Mouse (Mus musculus): ENCODE results near the gene Zdhhc5. TPM values are rescaled to one million over a fixed set of nuclear protein-coding genes. Genes with fewer than 3 reads are reported as not detected.

Gene Zdhhc5
- polyA plus RNA-seq, 1 experiment from 2014 or later = 28.1 TPM

DNA sequence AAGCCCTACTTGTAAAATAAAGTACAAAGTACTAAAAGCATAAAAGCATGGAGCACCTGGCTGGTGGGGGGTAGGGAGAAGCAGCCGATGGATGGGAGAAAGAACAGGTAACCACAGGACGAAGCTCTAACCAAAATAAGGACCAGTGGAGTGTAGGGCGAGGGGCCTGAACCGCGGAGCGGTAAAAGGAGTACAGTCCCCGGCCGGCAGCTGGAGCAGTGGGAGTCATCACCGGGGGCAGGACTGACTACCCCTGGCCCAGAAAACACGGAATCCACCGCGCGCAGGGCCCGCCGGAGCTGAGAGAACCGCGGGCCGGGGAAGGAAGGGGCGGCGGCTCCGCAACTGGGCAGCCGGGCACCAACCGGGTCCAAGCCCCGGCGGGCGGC, 564 bp downstream of the Zdhhc5 start:
- H3K4me3 ChIP-seq (replicated peaks) = peak overlapping the region; percentile 93
- H3K27me3 ChIP-seq = no peaks in the 10 kb centered on the region
- peak overlapping the region; percentile 98 for H3K27ac ChIP-seq
- peaks cover 15% of the 10 kb centered on the region for H3K36me3 ChIP-seq (replicated peaks)
- H3K4me2 ChIP-seq = peak overlapping the region; percentile 73
- ATAC-seq (ENCODE audit: low FRiP score) = peak; percentile 18; the same call in 1 of the 2 replicates
- WGBS = under 1% methylated on average over 16 of the region's 26 CpGs
- H3K9ac ChIP-seq = peak overlapping the region; percentile 96
- peaks cover 29% of the 10 kb centered on the region for H3K4me1 ChIP-seq
- no peaks in the 10 kb centered on the region for H3K9me3 ChIP-seq

DNA sequence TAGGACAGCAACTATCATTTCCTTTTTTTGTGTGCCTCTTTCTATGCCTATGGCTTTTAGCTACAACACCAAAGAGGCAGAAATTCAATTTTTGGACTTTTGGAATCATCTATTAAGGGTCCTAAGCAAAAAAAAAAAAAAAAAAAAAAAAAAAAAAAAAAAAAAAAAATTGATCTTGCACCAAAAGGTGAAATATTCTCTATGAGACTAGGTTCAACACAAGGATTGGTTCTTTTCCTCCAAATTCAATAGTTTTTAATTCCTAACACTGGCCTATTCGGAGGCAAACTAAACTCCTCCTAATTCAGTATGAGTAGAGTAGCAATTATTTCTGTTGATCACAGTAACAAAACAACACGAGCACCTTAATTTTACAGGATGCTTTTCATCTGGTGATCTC, 3.1 kb downstream of the Zdhhc5 start:
- 84% methylated on average over 2 of the region's 2 CpGs for WGBS
- Histone ChIP-seq H3K4me3 (replicated peaks) (no peak overlapping the region), H3K27ac (no peak overlapping the region), H3K9me3 (no peaks in the 10 kb centered on the region), H3K27me3 (no peaks in the 10 kb centered on the region), H3K36me3 (replicated peaks) (peaks cover 26% of the 10 kb centered on the region), H3K4me1 (peaks cover 47% of the 10 kb centered on the region), H3K9ac (no peak overlapping the region), H3K4me2 (no peak overlapping the region)
- ATAC-seq (ENCODE audit: low FRiP score) = no peak

DNA sequence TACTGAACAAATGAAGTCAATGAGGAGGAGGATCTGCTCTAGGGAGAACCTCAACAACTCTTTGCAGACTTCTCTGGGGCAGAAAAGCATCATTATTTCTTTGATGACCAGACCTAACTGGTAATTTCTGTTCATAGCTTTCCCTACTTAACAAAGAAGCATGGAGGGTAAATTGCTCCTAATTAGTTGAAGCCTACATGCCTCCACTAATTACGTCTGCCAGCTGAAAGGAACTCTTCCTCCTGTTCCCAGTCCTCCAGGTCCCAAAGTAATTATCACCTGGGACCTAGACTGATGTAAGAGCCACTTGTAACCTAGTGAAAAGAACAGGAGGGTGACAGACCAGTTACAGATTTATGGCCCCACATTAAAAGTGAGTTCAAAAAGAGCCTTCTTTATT, 7.5 kb downstream of the Zdhhc5 start:
- WGBS = 38% methylated on average over 1 of the region's 1 CpGs
- H3K27ac ChIP-seq = peak overlapping the region; percentile 57
- H3K36me3 ChIP-seq (replicated peaks) = peaks cover 38% of the 10 kb centered on the region

GRCm38 (mm10) chr2:84705295-84705694, 9.7 kb downstream of the Zdhhc5 start:
- H3K9ac ChIP-seq = no peak overlapping the region
- no peaks in the 10 kb centered on the region for H3K27me3 ChIP-seq
- H3K4me1 ChIP-seq = peaks cover 22% of the 10 kb centered on the region
- ATAC-seq (ENCODE audit: low FRiP score) = no peak
- H3K36me3 ChIP-seq (replicated peaks) = peaks cover 39% of the 10 kb centered on the region
- WGBS = 86% methylated on average over 1 of the region's 1 CpGs
- H3K4me2 ChIP-seq = no peak overlapping the region
- H3K9me3 ChIP-seq = no peaks in the 10 kb centered on the region
- H3K27ac ChIP-seq = no peak overlapping the region
- no peak overlapping the region for H3K4me3 ChIP-seq (replicated peaks)

More for the DNA sequence above, 7.5 kb downstream of the Zdhhc5 start:
- H3K4me3 ChIP-seq (replicated peaks) = no peak overlapping the region
- H3K4me1 ChIP-seq = peaks cover 29% of the 10 kb centered on the region
- peak; percentile 68; the same call in 1 of the 2 replicates for ATAC-seq (ENCODE audit: low FRiP score)
- no peak overlapping the region for H3K9ac ChIP-seq
- no peaks in the 10 kb centered on the region for H3K9me3 ChIP-seq
- no peak overlapping the region for H3K4me2 ChIP-seq
- H3K27me3 ChIP-seq = no peaks in the 10 kb centered on the region

- H3K4me1 ChIP-seq = peaks cover 19% of the 10 kb centered on the region
- no peaks in the 10 kb centered on the region for H3K9me3 ChIP-seq
- no peak overlapping the region for H3K27ac ChIP-seq
- no peak for ATAC-seq (ENCODE audit: low FRiP score)
- H3K4me3 ChIP-seq (replicated peaks) = no peak overlapping the region
- no peaks in the 10 kb centered on the region for H3K27me3 ChIP-seq
- 74% methylated on average over 5 of the region's 5 CpGs for WGBS
- H3K36me3 ChIP-seq (replicated peaks) = peaks cover 32% of the 10 kb centered on the region
- no peak overlapping the region for H3K9ac ChIP-seq
- H3K4me2 ChIP-seq = no peak overlapping the region
Observed at GRCm38 (mm10) chr2:84704329-84704728, 10.7 kb downstream of the Zdhhc5 start.

DNA sequence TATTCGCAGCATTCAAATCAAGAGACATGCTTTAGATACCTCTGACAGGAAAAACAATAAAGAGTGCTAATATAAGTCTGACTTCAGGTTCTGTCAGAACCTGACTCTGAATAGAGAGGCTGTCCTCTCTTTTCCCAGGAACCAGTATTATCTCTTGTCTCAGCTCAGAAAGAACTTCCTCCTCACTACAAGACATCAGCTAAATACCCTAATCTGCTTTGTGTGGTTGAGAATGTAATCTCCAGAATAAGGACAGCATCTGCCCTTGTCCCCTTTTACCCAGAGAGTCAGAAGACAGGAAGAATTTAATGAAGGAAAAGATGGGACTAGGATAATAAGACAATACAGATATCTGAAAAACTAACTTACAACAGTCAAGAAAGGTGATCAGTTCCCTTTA, 11.5 kb downstream of the Zdhhc5 start:
- no peak for ATAC-seq (ENCODE audit: low FRiP score)
- Histone ChIP-seq H3K9ac (no peak overlapping the region), H3K9me3 (no peaks in the 10 kb centered on the region), H3K4me1 (peaks cover 13% of the 10 kb centered on the region), H3K36me3 (replicated peaks) (peaks cover 28% of the 10 kb centered on the region), H3K4me2 (no peak overlapping the region), H3K27ac (no peak overlapping the region), H3K27me3 (no peaks in the 10 kb centered on the region), H3K4me3 (replicated peaks) (no peak overlapping the region)
- WGBS = 92% methylated on average over 1 of the region's 1 CpGs

DNA sequence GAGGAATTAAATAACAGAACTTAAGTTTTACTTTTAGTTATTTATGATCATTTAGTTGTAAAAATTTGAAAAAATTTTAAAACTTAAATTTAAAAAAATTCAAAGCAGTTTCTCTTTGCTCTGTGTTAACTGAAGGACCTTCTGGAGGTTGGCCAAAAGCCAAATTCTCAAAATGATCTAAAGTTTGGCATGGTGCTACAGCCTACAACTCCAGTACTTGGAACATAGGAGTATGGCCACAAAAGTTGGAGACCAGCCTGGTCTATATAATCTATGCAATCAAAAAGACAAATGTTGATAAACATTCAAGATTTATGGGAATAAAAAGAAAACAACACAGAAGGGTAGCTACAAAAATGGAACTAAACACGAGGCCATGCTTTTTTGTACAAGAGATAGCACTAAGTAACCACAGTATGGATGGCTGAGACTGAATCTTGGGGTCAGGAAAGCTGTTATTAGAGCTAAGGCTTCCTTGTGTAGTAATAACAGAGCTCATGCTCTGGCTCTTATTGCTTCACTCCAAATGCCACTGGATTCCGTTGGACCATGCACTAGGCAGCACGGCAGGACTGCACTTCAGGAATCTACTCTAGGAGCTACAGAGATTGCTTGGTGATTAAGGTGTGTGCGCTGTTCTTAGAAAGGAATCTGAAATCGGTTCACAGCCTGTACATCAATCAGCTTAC, 19.8 kb downstream of the Zdhhc5 start:
- Histone ChIP-seq H3K27me3 (no peaks in the 10 kb centered on the region), H3K27ac (no peak overlapping the region), H3K4me2 (no peak overlapping the region), H3K9me3 (no peaks in the 10 kb centered on the region), H3K36me3 (replicated peaks) (peaks cover 65% of the 10 kb centered on the region), H3K4me1 (no peaks in the 10 kb centered on the region), H3K9ac (no peak overlapping the region), H3K4me3 (replicated peaks) (no peak overlapping the region)
- ATAC-seq (ENCODE audit: low FRiP score) = no peak
- WGBS = 93% methylated on average over 5 of the region's 5 CpGs

DNA sequence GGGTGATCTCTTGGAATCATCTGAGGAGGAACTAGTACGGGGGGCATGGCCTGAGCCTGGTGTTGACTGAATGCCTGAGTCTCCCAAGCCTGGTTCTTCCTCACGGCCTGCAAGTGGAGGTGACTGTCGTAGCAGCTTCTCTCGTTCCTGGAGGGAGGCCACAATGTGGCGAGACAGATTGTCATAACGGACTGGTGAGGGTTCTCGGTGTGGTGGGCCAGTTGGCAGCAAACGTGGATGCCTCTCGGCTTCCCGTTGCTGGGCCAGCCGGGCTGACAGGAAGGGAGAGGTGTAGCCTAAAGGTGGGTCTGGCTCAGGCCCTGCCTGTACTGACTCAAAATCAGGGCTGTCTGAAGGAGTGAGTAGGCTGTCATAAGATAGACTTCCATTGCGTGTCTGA, 24.9 kb downstream of the Zdhhc5 start:
- Histone ChIP-seq H3K9ac (no peak overlapping the region), H3K27ac (no peak overlapping the region), H3K9me3 (no peaks in the 10 kb centered on the region), H3K4me2 (no peak overlapping the region), H3K4me1 (no peaks in the 10 kb centered on the region), H3K27me3 (no peaks in the 10 kb centered on the region), H3K36me3 (replicated peaks) (peaks cover 91% of the 10 kb centered on the region), H3K4me3 (replicated peaks) (no peak overlapping the region)
- ATAC-seq (ENCODE audit: low FRiP score) = no peak
- WGBS = 92% methylated on average over 12 of the region's 12 CpGs

DNA sequence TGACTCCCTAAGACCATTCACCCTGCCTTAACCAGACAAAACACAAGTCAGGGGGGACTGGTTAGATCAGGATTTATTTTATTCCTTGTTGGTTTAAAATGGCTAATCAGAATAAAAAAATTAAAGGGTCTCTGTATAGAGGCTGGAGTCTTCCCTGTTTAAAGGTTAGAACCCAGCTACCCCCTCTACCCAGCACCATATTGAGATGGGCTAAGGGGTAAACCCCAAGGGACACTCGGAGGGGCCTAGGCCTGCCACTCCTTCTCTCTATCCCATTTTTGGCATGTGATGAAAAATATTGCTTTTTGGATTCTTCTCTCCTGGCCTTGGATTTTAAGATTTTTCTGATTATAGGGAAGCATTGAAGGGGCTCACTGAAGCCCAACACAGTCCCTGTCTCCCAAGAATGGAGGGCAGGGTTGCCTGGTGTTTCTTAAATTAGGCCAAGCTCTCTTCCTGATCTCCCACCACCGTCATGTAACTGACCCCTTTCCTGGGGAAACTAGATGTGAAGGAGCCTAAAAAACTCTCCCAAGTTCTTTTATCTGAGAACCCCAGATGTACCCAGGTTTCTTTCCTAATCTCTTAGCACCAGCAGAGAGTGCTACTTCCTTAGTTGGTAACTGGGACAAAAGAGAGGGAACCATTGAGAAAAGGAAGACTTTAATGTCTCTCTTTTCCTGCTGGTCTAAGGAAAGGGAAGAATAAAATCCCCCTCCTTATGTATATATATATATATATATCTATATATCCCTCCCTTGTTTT, 26.7 kb downstream of the Zdhhc5 start:
- Histone ChIP-seq H3K36me3 (replicated peaks) (peaks cover 87% of the 10 kb centered on the region), H3K4me1 (no peaks in the 10 kb centered on the region), H3K9ac (no peak overlapping the region), H3K27me3 (no peaks in the 10 kb centered on the region), H3K4me3 (replicated peaks) (no peak overlapping the region), H3K4me2 (no peak overlapping the region), H3K27ac (no peak overlapping the region), H3K9me3 (no peaks in the 10 kb centered on the region)
- no peak for ATAC-seq (ENCODE audit: low FRiP score)
- WGBS = 87% methylated on average over 2 of the region's 2 CpGs

GRCm38 (mm10) chr2:84682605-84683183, 32.3 kb downstream of the Zdhhc5 start:
- H3K4me1 ChIP-seq = peaks cover 10% of the 10 kb centered on the region
- no peak for ATAC-seq (ENCODE audit: low FRiP score)
- 88% methylated on average over 6 of the region's 6 CpGs for WGBS
- H3K9ac ChIP-seq = no peak overlapping the region
- H3K4me2 ChIP-seq = no peak overlapping the region
- H3K9me3 ChIP-seq = no peaks in the 10 kb centered on the region
- peaks cover 39% of the 10 kb centered on the region for H3K36me3 ChIP-seq (replicated peaks)
- H3K27me3 ChIP-seq = no peaks in the 10 kb centered on the region
- H3K27ac ChIP-seq = no peak overlapping the region
- no peak overlapping the region for H3K4me3 ChIP-seq (replicated peaks)

DNA sequence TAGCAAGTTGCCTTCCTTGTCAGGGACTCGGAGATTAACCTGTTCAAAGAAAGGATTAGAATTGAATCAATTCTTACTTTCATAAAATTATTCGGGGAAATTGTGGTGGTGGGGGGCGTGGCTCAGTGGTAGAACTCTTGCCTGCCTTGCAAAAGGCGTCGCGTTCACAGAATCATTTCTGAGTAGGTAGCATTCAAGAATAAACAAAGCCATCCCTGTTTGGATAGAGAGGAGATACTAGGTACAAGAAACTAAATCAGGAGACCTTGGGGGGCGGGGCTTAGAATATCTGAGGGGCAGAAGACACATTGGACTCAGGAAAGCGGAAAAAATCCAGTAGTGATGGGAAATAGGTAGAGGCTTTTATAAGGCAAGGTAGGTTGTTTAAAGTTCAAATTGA, 36.0 kb downstream of the Zdhhc5 start, which contains the start of gene Tmx2:
Tmx2 (minus strand) TSS at position 125 of the 400 bp plus-strand sequence.
- Histone ChIP-seq H3K27ac (0 out of 2 replicates have a peak within 1 kb of the TSS, but pooled peaks have one; percentile 27), H3K36me3 (replicated peaks) (peaks cover 24% of the 10 kb centered on the region), H3K4me3 (replicated peaks) (peak within 1 kb of the TSS; percentile 84), H3K4me1 (peaks cover 17% of the 10 kb centered on the region), H3K4me2 (peak within 1 kb of the TSS; percentile 80), H3K9ac (peak within 1 kb of the TSS; percentile 85), H3K9me3 (no peaks in the 10 kb centered on the region), H3K27me3 (no peaks in the 10 kb centered on the region)
- 19% methylated on average over 8 of the region's 8 CpGs for WGBS
- ATAC-seq (ENCODE audit: low FRiP score) = no peak
